Mouse (Mus musculus): ENCODE data around the gene Capn12. TPM values are rescaled to one million over a fixed set of nuclear protein-coding genes. Genes with fewer than 3 reads are reported as not detected.

Gene Capn12
- polyA plus RNA-seq (2012; ENCODE audit: insufficient read depth, insufficient read length, missing spikeins), result not detected in 2 replicates

- TF ChIP-seq POLR2A (IDR thresholded peaks at IDR 0.05; ENCODE audit: borderline replicate concordance, low read depth, low read length), result no peak
- TF ChIP-seq CTCF (IDR thresholded peaks at IDR 0.05; ENCODE audit: low read depth, low read length), result no peak
- Histone ChIP-seq H3K27ac (ENCODE audit: insufficient read depth, low read depth, low read length) (no peak within 1 kb of the TSS), H3K4me1 (ENCODE audit: control insufficient read depth, insufficient read depth, low read length) (no peaks in the 10 kb centered on the region), H3K4me3 (ENCODE audit: insufficient read depth, low read length) (no peak within 1 kb of the TSS)
These were observed at the start of gene Capn12 for GRCm38 (mm10) chr7:28881199-28881598. TSS of gene Capn12 (plus strand) at chr7:28881422.

GRCm38 (mm10) chr7:28832137-28832536 is 49.1 kb upstream of the Capn12 start:
- H3K27ac ChIP-seq (ENCODE audit: insufficient read depth, low read depth, low read length), result 0 out of 2 replicates have a peak overlapping the region, but pooled peaks have one; percentile 4
- no peak overlapping the region for H3K4me3 ChIP-seq (ENCODE audit: insufficient read depth, low read length)
- TF ChIP-seq CTCF (IDR thresholded peaks at IDR 0.05; ENCODE audit: low read depth, low read length) (no peak), POLR2A (IDR thresholded peaks at IDR 0.05; ENCODE audit: borderline replicate concordance, low read depth, low read length) (no peak)
- H3K4me1 ChIP-seq (ENCODE audit: control insufficient read depth, insufficient read depth, low read length), result peaks cover 18% of the 10 kb centered on the region

GRCm38 (mm10) chr7:28833723-28834347 is 47.4 kb upstream of the Capn12 start, which contains the start of gene Lgals4:
TSS of gene Lgals4 (plus strand) at chr7:28833854.
- TF ChIP-seq CTCF (IDR thresholded peaks at IDR 0.05; ENCODE audit: low read depth, low read length) (no peak), POLR2A (IDR thresholded peaks at IDR 0.05; ENCODE audit: borderline replicate concordance, low read depth, low read length) (no peak)
- Histone ChIP-seq H3K27ac (ENCODE audit: insufficient read depth, low read depth, low read length) (no peak within 1 kb of the TSS), H3K4me3 (ENCODE audit: insufficient read depth, low read length) (no peak within 1 kb of the TSS), H3K4me1 (ENCODE audit: control insufficient read depth, insufficient read depth, low read length) (peaks cover 8% of the 10 kb centered on the region)

- no peak overlapping the region for H3K4me3 ChIP-seq (ENCODE audit: insufficient read depth, low read length)
- peaks cover 7% of the 10 kb centered on the region for H3K4me1 ChIP-seq (ENCODE audit: control insufficient read depth, insufficient read depth, low read length)
These were observed 44.3 kb upstream of the Capn12 start for GRCm38 (mm10) chr7:28836936-28837335.

GRCm38 (mm10) chr7:28838331-28838730 is 42.9 kb upstream of the Capn12 start:
- H3K4me1 ChIP-seq (ENCODE audit: control insufficient read depth, insufficient read depth, low read length), result no peaks in the 10 kb centered on the region
- no peak overlapping the region for H3K27ac ChIP-seq (ENCODE audit: insufficient read depth, low read depth, low read length)
- no peak for TF ChIP-seq POLR2A (IDR thresholded peaks at IDR 0.05; ENCODE audit: borderline replicate concordance, low read depth, low read length)
- TF ChIP-seq CTCF (IDR thresholded peaks at IDR 0.05; ENCODE audit: low read depth, low read length), result no peak
- H3K4me3 ChIP-seq (ENCODE audit: insufficient read depth, low read length), result no peak overlapping the region

More at GRCm38 (mm10) chr7:28836936-28837335, 44.3 kb upstream of the Capn12 start:
- no peak overlapping the region for H3K27ac ChIP-seq (ENCODE audit: insufficient read depth, low read depth, low read length)
- TF ChIP-seq POLR2A (IDR thresholded peaks at IDR 0.05; ENCODE audit: borderline replicate concordance, low read depth, low read length), result no peak
- no peak for TF ChIP-seq CTCF (IDR thresholded peaks at IDR 0.05; ENCODE audit: low read depth, low read length)

GRCm38 (mm10) chr7:28847273-28847672 is 33.9 kb upstream of the Capn12 start:
- Histone ChIP-seq H3K27ac (ENCODE audit: insufficient read depth, low read depth, low read length) (no peak overlapping the region), H3K4me1 (ENCODE audit: control insufficient read depth, insufficient read depth, low read length) (no peaks in the 10 kb centered on the region), H3K4me3 (ENCODE audit: insufficient read depth, low read length) (no peak overlapping the region)
- TF ChIP-seq POLR2A (IDR thresholded peaks at IDR 0.05; ENCODE audit: borderline replicate concordance, low read depth, low read length), result no peak

- no peak overlapping the region for H3K27ac ChIP-seq (ENCODE audit: insufficient read depth, low read depth, low read length)
- TF ChIP-seq POLR2A (IDR thresholded peaks at IDR 0.05; ENCODE audit: borderline replicate concordance, low read depth, low read length) (no peak), CTCF (IDR thresholded peaks at IDR 0.05; ENCODE audit: low read depth, low read length) (no peak)
- no peak overlapping the region for H3K4me3 ChIP-seq (ENCODE audit: insufficient read depth, low read length)
- H3K4me1 ChIP-seq (ENCODE audit: control insufficient read depth, insufficient read depth, low read length), result no peaks in the 10 kb centered on the region
These were observed 31.5 kb upstream of the Capn12 start for GRCm38 (mm10) chr7:28849700-28850236.

GRCm38 (mm10) chr7:28850642-28851041 is 30.6 kb upstream of the Capn12 start:
- no peak overlapping the region for H3K4me3 ChIP-seq (ENCODE audit: insufficient read depth, low read length)
- no peak for TF ChIP-seq POLR2A (IDR thresholded peaks at IDR 0.05; ENCODE audit: borderline replicate concordance, low read depth, low read length)
- no peak overlapping the region for H3K27ac ChIP-seq (ENCODE audit: insufficient read depth, low read depth, low read length)
- H3K4me1 ChIP-seq (ENCODE audit: control insufficient read depth, insufficient read depth, low read length), result no peaks in the 10 kb centered on the region

- no peak overlapping the region for H3K27ac ChIP-seq (ENCODE audit: insufficient read depth, low read depth, low read length)
- no peak overlapping the region for H3K4me3 ChIP-seq (ENCODE audit: insufficient read depth, low read length)
- TF ChIP-seq CTCF (IDR thresholded peaks at IDR 0.05; ENCODE audit: low read depth, low read length), result no peak
- TF ChIP-seq POLR2A (IDR thresholded peaks at IDR 0.05; ENCODE audit: borderline replicate concordance, low read depth, low read length), result no peak
- no peaks in the 10 kb centered on the region for H3K4me1 ChIP-seq (ENCODE audit: control insufficient read depth, insufficient read depth, low read length)
These were observed 21.3 kb upstream of the Capn12 start for GRCm38 (mm10) chr7:28859953-28860352.

- peaks cover 5% of the 10 kb centered on the region for H3K4me1 ChIP-seq (ENCODE audit: control insufficient read depth, insufficient read depth, low read length)
- no peak for TF ChIP-seq CTCF (IDR thresholded peaks at IDR 0.05; ENCODE audit: low read depth, low read length)
- TF ChIP-seq POLR2A (IDR thresholded peaks at IDR 0.05; ENCODE audit: borderline replicate concordance, low read depth, low read length), result no peak
- no peak overlapping the region for H3K4me3 ChIP-seq (ENCODE audit: insufficient read depth, low read length)
- H3K27ac ChIP-seq (ENCODE audit: insufficient read depth, low read depth, low read length), result no peak overlapping the region
These were observed 20.3 kb upstream of the Capn12 start for GRCm38 (mm10) chr7:28860898-28861297.
